Mouse (Mus musculus) layer of hippocampus, postnatal 10 days (tissue): ENCODE results near the gene Arid1b. TPM values are rescaled to one million over a fixed set of nuclear protein-coding genes. Genes with fewer than 3 reads are reported as not detected.
A peak's percentile ranks its signal among the peaks of the same experiment; 100 is the strongest.

ENCODE experiments used
- DNase-seq, 2 experiments: peaks; one replicate each; pipeline ENCODE4 v3.0.0; 2021; ENCODE audit warnings: low spot score in 2 of 2
- total RNA-seq, 2 experiments: library from RNA; stranded (reverse); gene quantifications; 2 replicates each; pipeline ENCODE4 v1.2.3; 2021

Arid1b gene
- total RNA-seq, 2 experiments from 2014 or later, result 74.7 to 79.4 TPM

DNA sequence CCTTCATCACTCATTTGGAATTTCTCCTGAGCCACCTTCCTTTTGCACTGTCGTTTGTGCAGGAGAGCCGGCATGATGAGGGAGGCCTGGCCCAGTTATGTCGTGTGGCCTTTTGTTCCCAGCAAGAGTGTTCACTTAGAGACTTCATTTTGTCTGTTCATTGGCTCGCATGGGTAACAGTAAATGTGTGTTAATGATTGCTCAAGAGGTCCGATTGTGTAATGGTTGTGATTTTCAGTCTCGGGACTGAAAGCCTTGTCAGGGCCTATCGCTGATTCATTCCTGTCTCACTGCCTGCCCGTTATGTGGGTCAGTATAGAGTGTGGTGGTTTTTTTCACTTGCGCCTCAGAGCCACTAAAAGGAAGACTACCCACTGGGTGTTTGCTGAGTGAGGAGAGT lies 212.6 kb downstream of the Arid1b start:
- no peak for DNase-seq

- no peak for DNase-seq
Measured at GRCm38 (mm10) chr17:5207881-5208280, 213.7 kb downstream of the Arid1b start.

GRCm38 (mm10) chr17:5208362-5208761 lies 214.2 kb downstream of the Arid1b start:
- no peak for DNase-seq

DNA sequence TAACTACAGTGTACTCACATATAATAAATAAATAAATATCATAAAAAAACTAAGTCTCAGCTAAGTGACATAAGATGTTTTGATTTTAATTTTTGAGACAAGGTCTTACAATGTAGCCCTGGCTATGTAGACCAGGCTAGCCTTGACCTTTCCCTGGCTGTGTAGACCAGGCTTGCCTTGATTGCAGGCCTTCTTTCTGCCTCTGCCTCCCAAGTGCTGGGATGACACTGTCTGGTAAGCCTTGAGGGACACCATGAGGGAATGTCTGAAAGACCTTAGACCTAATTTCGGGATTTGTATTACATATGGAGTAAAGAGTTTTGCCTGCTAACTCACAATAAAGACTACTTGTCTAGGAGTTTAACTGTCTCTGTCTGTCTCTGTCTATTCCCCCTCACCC lies 214.9 kb downstream of the Arid1b start:
- no peak for DNase-seq

DNA sequence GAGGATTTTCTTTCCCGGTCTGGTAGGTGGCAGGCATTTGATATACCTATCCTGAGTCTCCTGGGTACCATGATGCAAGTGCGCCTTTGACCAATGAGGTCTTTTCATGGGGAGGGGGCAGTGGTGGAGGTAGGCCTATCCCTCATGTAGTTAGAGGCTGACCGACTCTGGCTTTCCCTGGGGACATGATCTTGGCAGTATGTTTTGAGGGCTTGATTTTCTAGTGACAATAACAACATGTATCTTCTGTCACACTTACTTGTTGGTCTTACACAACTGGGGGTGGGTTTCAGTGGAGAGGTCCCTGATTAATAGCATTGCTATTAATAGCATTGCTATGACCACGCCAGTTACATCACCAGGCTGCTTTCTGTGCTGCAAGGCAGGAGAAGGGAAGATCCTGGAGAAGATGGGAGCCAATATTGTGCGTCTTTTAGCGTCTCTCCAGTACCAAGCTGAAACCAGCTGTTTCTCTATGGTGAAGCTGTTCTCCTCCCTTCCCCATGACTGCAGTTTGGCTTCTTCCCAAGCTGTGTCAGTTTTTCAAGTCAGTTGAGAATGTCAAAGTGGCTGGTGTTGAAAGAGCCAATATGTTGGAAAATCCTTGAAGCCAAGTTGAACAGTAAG lies 216.1 kb downstream of the Arid1b start:
- no peak for DNase-seq

DNA sequence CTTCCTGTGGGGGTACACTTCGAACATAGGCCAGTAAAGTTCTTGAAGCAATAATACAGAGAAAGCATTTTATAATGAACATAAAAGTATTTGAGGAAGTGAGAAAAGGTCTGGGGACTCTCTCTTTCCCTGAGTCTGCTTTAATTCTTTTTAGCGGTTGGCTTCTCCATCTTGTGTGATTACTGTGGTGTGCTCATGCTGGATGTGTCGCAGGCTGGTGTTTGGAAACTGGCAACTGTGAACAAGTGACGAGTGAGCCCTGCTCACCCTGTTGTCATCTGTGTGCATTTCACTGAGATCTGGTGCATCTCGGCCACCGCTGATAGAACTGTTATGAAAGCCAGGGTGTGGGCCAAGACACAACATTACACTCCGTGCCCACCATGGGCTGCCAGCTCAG lies 216.8 kb downstream of the Arid1b start:
- DNase-seq, result no peak

DNA sequence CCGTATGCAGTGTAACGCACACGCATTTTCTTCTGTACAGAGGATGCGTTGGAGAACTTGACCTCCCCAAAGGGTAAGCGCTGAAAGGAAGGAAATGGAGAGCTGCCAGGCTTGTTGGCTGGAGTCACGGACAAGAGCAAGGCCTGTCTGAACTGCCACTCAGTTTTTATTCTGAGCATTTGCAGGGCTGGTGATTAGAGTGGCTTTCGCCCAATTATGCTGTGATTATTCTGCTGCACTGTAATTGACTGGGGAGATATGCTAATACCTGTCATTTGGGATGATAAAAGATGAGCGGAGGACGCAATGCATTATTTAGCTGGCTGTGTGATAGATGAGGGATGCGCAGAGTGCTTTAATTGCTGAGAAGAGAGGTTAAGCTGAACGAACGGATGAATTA lies 218.0 kb downstream of the Arid1b start:
- DNase-seq, result peak in 1 of 2 experiments; percentile 41

GRCm38 (mm10) chr17:5213441-5213840 lies 219.3 kb downstream of the Arid1b start:
- no peak for DNase-seq

- no peak for DNase-seq
Measured at GRCm38 (mm10) chr17:5215352-5215751, 221.2 kb downstream of the Arid1b start.

GRCm38 (mm10) chr17:5216965-5217546 lies 222.9 kb downstream of the Arid1b start:
- no peak for DNase-seq

DNA sequence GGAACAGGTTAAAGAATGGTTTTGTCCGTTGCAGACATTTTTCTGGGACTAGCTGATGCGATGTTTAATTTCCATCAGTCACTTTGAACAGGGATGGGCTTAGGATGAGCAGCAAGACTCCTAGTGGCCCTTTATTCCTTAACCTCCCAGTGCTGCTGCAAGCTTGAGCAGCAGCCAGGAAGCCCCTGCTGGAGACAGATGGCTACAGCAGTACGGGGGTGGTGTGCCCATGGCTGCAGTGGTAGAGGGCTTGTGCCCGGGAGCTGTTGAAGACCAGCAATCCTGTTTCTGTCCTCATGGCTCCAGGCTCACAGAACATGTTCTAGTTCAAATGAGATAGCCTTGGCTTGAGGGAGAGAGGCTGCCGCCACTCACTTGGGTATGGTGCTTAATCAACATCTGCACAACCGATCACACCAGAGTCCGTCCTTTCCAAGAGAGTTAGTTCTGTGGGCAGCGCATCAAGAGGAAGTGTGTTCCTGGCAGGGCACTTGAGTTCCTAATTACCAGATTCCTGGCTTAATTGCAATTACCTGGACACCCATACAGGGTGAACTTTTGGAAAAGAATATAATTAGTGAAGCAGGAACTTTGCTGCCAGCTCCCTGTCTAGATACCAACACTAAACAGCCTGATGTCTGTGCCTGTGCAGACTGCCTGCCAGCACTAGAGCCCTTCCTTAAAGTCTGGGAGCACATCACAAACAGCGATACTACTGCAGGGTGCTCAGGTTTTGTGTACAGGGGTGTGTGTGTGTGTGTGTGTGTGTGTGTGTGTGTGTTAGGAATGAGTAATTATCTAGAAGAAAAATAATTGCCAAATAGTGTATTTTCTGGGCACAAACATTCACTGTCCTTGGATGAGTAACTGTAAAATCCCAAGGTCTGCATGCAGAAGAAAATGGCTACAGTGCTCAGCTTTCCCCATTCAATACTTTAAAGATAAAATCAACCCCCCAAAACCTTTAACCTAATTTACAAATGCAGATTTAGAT lies 224.0 kb downstream of the Arid1b start:
- DNase-seq, result peak in 1 of 2 experiments; percentile 51

DNA sequence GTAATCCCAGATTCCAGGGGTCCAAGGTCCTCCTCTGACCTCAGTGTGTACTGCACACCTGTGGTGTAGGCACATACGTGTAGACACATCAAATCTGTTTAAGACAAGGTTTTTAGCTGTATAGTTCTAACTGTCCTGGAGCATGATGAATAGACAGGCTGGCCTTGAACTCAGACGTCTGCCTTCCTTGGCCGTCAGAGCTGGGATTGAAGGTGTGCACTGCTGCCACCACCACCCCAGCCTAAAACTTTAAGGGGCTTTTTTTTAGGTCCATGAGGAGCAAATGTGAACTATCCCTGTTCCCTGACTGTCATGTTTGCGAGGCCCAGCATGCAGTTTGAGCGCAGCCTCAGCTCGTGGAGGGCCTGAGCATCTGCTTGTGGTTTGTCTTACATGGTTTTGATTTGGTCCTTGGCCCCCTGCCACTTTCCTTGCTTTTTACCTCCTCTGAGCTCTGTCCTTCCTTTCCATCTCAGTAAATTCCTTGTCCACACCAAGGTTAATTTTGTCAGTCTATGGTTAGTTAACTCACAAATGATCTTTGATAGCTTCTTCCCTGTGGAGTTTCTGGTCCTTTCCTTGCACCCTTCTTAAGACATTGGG lies 224.9 kb downstream of the Arid1b start:
- DNase-seq, result no peak

- no peak for DNase-seq
Measured at GRCm38 (mm10) chr17:5221041-5221440, 226.9 kb downstream of the Arid1b start.

DNA sequence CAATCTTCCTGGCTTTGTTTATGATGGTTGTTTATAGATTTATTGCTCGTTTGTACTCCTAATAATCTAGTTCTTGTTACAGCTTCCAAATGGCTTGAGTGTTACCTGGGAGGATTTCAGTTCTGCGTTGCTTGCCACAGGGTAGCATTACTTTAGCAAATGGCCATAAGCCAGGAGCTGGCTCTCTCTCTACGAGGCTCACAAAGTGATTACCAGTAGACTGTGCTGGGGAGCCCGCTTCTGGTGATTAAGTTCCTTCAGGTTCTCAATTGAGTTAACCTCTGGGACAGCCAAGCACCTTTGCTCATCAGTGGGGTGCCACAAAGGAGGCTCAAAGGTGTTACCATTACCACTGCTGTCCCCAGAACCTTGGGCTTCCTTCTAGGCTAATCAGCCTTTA lies 227.4 kb downstream of the Arid1b start:
- DNase-seq, result no peak

DNA sequence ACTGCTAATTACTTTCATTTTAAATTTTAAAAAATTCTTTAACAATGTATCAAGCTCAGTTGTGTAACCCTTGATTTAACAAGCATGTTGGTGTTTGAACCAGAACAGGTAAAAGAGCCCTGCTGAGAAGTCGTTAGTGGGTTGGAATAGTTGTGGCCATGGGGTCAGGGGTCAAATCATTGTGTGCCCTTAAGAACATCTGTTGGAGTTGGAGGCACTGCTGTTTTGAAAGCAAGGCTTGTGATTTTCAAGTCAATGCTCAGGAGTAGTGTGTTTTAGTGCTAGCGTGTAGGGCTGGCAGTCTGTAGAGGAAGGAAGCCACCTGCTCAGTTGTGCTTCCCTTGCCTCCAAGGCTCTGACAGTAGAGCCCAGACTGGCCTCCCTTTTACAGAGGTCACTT lies 228.7 kb downstream of the Arid1b start:
- no peak for DNase-seq

- DNase-seq, result no peak
Measured at GRCm38 (mm10) chr17:5224932-5225331, 230.8 kb downstream of the Arid1b start.

DNA sequence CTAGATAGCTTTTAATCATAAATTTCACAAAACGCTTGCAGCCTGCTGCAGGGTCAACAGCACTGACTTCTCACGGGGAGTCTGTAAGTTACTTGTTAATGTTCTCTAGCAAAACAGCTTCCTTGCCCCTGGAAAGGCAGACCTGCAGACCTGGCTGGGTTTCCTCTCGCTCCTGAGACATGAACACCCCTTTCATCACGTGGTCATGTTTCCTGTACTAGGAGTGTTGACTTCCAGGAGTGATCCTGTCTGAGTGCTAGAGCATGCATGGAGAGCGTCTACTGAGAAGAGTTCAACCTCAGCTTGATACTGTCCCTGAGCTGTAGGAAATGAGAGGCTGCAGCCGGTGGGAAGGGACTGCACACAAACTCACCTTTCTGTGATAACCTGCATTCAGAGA lies 233.0 kb downstream of the Arid1b start:
- no peak for DNase-seq

GRCm38 (mm10) chr17:5227950-5228615 lies 234.0 kb downstream of the Arid1b start:
- no peak for DNase-seq

DNA sequence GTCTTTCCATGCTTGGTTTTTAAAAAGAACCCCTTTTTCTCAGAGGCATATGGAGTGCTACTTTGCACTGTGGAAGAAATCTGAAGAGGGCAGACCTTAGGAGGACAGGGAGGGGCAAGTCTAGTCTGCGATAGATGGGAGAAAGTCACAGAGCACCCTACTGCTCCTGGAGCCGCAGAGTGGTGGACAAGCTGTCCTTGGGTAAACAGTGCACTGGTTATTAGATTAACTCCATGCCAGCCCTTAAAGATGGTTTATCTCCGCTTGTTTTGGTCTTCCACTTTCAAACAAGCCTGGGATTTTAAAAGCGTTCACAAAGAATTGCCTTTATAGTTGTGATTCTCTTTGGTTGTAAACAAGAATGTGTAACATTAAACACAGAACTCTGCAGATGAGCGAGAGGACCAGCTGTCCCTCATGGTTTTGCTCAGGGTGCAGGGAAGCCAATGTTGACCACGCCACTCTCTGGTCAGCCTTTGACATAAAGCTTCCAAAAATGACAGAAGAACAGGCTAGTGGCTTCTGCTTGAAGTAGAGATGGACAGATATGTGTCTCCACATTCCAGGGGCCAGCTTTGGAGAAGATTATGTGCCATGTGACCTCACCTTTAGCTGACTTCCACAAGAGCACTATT lies 234.6 kb downstream of the Arid1b start:
- no peak for DNase-seq

DNA sequence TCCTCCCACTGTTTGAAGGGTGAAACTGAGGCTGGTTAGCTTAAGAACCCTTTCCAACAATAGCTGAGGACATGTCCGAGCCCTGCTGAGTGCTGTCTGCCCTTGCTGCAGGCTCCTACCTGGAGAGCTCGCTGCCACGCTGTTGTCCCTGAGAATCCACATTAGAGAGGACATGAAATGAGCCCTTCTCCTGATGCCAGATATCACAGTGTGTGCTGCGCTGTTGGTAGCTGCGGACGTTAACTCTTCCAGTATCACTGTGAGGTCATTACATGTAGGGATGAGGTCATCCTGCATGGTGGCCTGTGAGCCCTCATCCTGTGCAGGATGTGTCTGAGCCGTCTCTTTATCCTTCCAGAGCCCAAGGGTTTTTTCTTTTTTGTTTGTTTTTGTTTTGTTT lies 235.9 kb downstream of the Arid1b start:
- no peak for DNase-seq

- no peak for DNase-seq
Measured at GRCm38 (mm10) chr17:5232180-5232579, 238.0 kb downstream of the Arid1b start.
